Mouse (Mus musculus): ENCODE data around the gene Ferd3l.

Ferd3l gene

GRCm38 (mm10) chr12:33965661-33966360, 37.6 kb downstream of the Ferd3l start:
- no peak for DNase-seq

GRCm38 (mm10) chr12:33966490-33967415, 38.5 kb downstream of the Ferd3l start:
- no peak for DNase-seq

- no peak for DNase-seq
Measured at GRCm38 (mm10) chr12:33967514-33967913, 39.3 kb downstream of the Ferd3l start.

GRCm38 (mm10) chr12:33968041-33968897, 40.0 kb downstream of the Ferd3l start:
- no peak for DNase-seq

- DNase-seq = no peak
Measured at GRCm38 (mm10) chr12:33968898-33969178, 40.6 kb downstream of the Ferd3l start.
